Mouse (Mus musculus) embryonic facial prominence, embryonic 14.5 days (tissue): ENCODE measurements around the gene Higd1c. TPM values are rescaled to one million over a fixed set of nuclear protein-coding genes. Genes with fewer than 3 reads are reported as not detected.
"Not testable (repeated sequence)": the region's sequence is repeated elsewhere in the genome, so short reads cannot be mapped to it uniquely, and the experiment has no call there.

ENCODE experiments used
- ATAC-seq: fragments of 200-750 bp; cut with Nextera tagmentation; 2 replicates; pipeline ENCODE4 v1.8.0; 2017; ENCODE audit warnings: low read depth, moderate number of reproducible peaks, moderate TSS enrichment
- DNase-seq: peaks from one replicate; pipeline ENCODE4 v3.0.0-alpha.2; 2015; ENCODE audit warnings: low spot score
- H3K27ac ChIP-seq: fragments of 300-500 bp; sonication (generic); replicated peaks from 2 replicates; pipeline ENCODE4 v1.5.1; 2014; ENCODE audit warnings: low read depth, mild to moderate bottlenecking, low read length, moderate library complexity
- H3K27me3 ChIP-seq: fragments of 300-500 bp; sonication (generic); replicated peaks from 2 replicates; pipeline ENCODE4 v1.6.1; 2014; ENCODE audit warnings: low read length; ENCODE audit not compliant: control insufficient read depth, insufficient read depth
- H3K36me3 ChIP-seq: fragments of 300-500 bp; sonication (generic); 2 replicates; pipeline ENCODE4 v1.6.1; 2014; ENCODE audit warnings: low read length, mixed read lengths; ENCODE audit not compliant: control insufficient read depth, insufficient read depth
- H3K4me1 ChIP-seq: fragments of 300-500 bp; sonication (generic); 2 replicates; pipeline ENCODE4 v1.6.1; 2014; ENCODE audit warnings: antibody characterized with exemption, low read length; ENCODE audit not compliant: control insufficient read depth, insufficient read depth
- H3K4me2 ChIP-seq: fragments of 300-500 bp; sonication (generic); 2 replicates; pipeline ENCODE4 v1.6.1; 2014; ENCODE audit warnings: low read depth, mild to moderate bottlenecking, low read length, moderate library complexity, mixed read lengths
- H3K4me3 ChIP-seq: fragments of 300-500 bp; sonication (generic); 2 replicates; pipeline ENCODE4 v1.5.1; 2014; ENCODE audit warnings: low read depth, mild to moderate bottlenecking, low read length
- H3K9ac ChIP-seq: fragments of 300-500 bp; sonication (generic); 2 replicates; pipeline ENCODE4 v1.6.1; 2014; ENCODE audit warnings: low read depth, mild to moderate bottlenecking, low read length, moderate library complexity, mixed read lengths
- H3K9me3 ChIP-seq: fragments of 300-500 bp; sonication (generic); 2 replicates; pipeline ENCODE4 v1.6.1; 2016; ENCODE audit warnings: low read length; ENCODE audit not compliant: control insufficient read depth
- WGBS: fragments of 180-500 bp; shearing (Covaris S2); extraction: QIAGEN DNeasy Blood & Tissue Kit; methylation state at CpG from one replicate; pipeline ENCODE4 v1.1.7; 2014; 5-methylcytosine and 5-hydroxymethylcytosine counted together
- polyA plus RNA-seq: library from polyadenylated mRNA; unstranded; fragments of >200 nt; fragmentation: Nextera tagmentation; extraction: Ambion mirVana; gene quantifications from 2 replicates; pipeline ENCODE4 v1.2.1, GENCODE M21; 2014

The Higd1c gene
- polyA plus RNA-seq, 1 experiment from 2014 or later, result not detected

DNA sequence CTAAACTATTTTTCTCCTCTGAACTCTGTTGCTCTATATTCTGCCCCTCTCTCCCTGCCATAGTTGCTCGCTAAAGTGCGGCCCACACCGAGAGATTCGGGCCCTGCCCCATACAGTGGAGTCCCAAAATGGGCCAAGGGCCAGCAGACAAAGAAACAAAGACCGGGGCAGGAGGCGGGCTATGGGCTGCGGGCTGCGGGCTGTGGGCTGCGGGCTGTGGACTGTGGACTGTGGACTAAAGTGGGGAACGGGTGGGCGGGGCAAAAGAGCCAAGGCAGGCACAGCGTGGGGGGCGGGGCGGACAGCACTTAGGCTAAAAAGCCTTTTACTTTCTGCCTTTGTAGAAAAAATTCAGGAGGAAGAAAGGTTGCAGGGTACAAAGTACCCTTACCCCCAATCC, 17.6 kb upstream of the Higd1c start:
- Histone ChIP-seq H3K27me3 (no peaks in the 10 kb centered on the region), H3K36me3 (no peaks in the 10 kb centered on the region), H3K27ac (peak overlapping the region; percentile 50; the same call in 1 of the 2 replicates), H3K4me3 (no peak overlapping the region), H3K9ac (no peak overlapping the region), H3K4me1 (no peaks in the 10 kb centered on the region), H3K4me2 (no peak overlapping the region), H3K9me3 (no peaks in the 10 kb centered on the region)
- WGBS, result 69% methylated on average over 14 of the region's 14 CpGs
- DNase-seq, result peak; percentile 22
- ATAC-seq, result peak; percentile 55; the same call in 1 of the 2 replicates

DNA sequence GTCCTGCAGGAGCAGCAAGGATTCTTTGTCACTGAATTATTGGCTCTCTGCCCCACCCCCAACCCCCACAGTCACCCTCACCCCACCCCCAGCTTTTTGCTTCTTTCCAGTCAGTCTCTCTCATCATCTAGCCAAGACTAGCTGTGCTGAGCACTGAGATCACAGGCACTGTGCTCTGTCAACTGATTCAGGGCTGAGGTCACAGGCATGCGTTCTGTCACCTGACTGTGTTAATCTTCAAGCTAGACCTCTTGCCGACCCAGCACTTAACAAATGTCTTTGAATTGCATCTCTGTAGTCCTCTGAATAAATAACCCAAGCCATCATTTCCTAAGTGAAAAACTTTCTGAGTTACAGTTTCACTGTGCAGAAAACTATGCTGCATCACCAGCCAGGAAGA, 14.8 kb upstream of the Higd1c start:
- no peak overlapping the region for H3K9ac ChIP-seq
- H3K27me3 ChIP-seq, result no peaks in the 10 kb centered on the region
- H3K27ac ChIP-seq, result no peak overlapping the region
- no peak for DNase-seq
- no peak overlapping the region for H3K4me2 ChIP-seq
- no peaks in the 10 kb centered on the region for H3K9me3 ChIP-seq
- no peak for ATAC-seq
- H3K4me3 ChIP-seq, result no peak overlapping the region
- WGBS, result 41% methylated on average over 2 of the region's 2 CpGs
- no peaks in the 10 kb centered on the region for H3K4me1 ChIP-seq
- no peaks in the 10 kb centered on the region for H3K36me3 ChIP-seq

DNA sequence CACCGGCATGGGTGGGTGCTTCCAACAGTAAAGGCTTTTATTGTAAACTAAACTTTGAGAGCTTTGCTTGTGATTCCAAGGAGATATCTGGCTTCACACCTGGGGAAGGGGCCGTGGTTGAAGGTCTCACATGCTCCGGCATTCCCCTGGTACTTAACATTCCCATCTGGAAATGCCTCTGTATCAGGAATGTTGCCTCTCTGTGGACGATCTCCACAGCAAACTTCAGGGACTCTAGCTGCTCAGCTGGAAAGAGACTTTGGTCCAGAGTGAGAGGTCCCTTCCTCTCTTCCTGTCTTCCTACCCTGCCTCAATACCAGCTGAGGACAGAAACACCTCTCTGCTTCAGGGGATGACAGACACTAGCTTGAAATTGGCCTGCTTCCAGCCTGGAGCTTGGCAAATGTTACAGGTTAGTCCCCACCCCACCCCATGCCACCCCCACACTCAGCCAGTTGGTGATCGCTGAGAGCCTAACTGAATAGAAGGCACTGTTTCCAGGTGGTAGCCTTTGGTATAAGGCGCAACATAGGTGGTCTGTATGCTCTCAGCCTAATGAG, 12.8 kb upstream of the Higd1c start:
- Histone ChIP-seq H3K4me1 (no peaks in the 10 kb centered on the region), H3K4me3 (no peak overlapping the region), H3K4me2 (no peak overlapping the region), H3K36me3 (no peaks in the 10 kb centered on the region), H3K9ac (no peak overlapping the region), H3K27me3 (no peaks in the 10 kb centered on the region), H3K27ac (no peak overlapping the region), H3K9me3 (no peaks in the 10 kb centered on the region)
- 50% methylated on average over 6 of the region's 6 CpGs for WGBS
- no peak for ATAC-seq
- no peak for DNase-seq

DNA sequence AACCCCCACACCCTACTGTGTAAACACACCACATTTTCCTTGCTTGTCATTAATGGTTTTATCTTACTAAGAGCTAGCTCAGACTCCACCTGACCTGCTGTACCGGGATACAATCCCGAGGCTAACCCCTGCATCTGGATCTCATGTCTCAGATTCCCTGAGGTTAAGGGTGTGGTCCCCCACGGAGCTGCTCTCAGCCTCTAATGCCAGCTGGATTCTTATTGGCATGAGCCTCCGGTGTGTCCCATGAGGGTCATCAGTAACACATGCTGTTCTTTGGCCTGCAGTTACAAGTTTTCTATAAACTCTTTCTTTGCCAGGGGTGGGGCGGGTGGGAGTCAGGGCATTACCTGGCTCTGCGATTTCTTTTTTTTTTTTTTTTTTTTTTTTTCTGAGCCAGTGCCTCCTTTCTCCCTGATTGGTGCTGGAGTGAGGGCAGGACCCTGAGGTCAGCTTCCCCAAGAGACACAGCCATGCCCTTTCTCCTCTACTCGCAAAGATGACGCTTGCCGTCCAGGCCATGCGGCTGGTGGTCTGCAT, 11.6 kb upstream of the Higd1c start, which contains the start of the genes Methig1 and Mettl7a2:
Methig1 (plus strand) TSS at position 439 of the 540 bp plus-strand sequence.
Mettl7a2 (plus strand) TSS at position 490 of the 540 bp plus-strand sequence.
- H3K36me3 ChIP-seq, result no peaks in the 10 kb centered on the region
- 56% methylated on average over 10 of the region's 10 CpGs for WGBS

DNA sequence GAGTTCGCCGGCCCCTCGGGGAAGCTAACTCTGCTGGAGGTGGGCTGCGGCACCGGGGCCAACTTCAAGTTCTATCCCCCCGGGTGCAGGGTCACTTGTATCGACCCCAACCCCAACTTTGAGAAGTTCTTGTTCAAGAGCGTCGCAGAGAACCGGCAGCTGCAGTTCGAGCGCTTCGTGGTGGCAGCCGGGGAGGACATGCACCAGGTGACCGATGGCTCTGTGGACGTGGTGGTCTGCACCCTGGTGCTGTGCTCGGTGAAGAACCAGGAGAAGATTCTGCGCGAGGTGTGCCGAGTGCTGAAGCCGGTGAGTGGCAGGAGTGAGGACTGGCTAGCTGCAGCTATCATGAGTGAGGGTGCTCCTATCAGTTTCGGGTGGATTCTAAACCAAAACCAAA, 10.9 kb upstream of the Higd1c start:
- not testable (repeated sequence) for ATAC-seq, H3K27me3 ChIP-seq, H3K4me3 ChIP-seq, H3K9ac ChIP-seq, H3K27ac ChIP-seq, DNase-seq, H3K9me3 ChIP-seq, H3K4me1 ChIP-seq, H3K4me2 ChIP-seq, H3K36me3 ChIP-seq
- 94% methylated on average over 6 of the region's 22 CpGs for WGBS

More for the DNA sequence above, 11.6 kb upstream of the Higd1c start, which contains the start of the genes Methig1 and Mettl7a2:
- H3K27ac ChIP-seq, result no peak within 1 kb of the TSS
- H3K4me1 ChIP-seq, result no peaks in the 10 kb centered on the region
- H3K4me3 ChIP-seq, result no peak within 1 kb of the TSS
- no peak for DNase-seq
- no peak within 1 kb of the TSS for H3K9ac ChIP-seq
- no peak within 1 kb of the TSS for H3K4me2 ChIP-seq
- H3K27me3 ChIP-seq, result no peaks in the 10 kb centered on the region
- no peaks in the 10 kb centered on the region for H3K9me3 ChIP-seq
- no peak for ATAC-seq

DNA sequence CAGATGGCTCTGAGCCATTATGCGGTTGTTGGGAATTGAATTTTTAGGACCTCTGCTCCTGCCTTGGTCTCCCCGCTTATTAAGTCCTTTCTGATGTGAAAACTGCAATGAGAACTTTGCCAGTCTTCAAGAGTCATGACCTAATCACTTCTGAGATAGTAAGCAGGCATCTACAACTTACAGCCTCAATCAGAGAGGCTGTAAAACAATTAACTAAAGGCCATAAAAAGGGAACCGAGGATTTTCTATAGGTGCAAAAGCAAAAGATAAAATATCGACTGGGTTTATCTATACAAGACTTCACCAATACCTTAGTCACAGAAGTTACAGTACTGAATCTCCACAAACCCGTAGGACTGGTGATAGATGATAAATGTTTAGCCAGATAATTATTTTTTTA, 8.5 kb upstream of the Higd1c start:
- 83% methylated on average over 5 of the region's 5 CpGs for WGBS
- Histone ChIP-seq H3K9me3 (no peaks in the 10 kb centered on the region), H3K4me1 (no peaks in the 10 kb centered on the region), H3K4me2 (no peak overlapping the region), H3K4me3 (no peak overlapping the region), H3K27me3 (no peaks in the 10 kb centered on the region), H3K36me3 (no peaks in the 10 kb centered on the region), H3K27ac (no peak overlapping the region), H3K9ac (no peak overlapping the region)
- DNase-seq, result no peak
- ATAC-seq, result no peak

DNA sequence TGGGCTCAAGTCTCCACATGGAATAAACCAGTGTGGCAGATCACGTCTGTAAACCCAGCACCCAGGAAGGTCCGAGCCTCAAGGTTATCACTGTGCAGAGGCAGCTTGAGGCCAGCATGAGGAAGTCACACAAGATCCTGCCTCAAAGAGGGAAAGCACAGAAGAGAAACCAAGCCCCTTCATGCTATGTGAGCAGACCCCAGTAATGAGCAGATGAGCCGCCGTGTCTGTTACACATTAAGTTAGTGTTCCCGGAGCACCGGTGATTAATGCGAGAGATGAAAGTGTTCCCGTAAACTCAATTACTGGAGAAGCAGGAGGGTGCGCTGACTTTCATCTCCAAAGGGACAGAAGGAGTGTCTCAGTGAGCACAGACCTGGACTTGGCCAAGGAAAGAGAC, 1.6 kb downstream of the Higd1c start:
- H3K4me3 ChIP-seq, H3K36me3 ChIP-seq, ATAC-seq, DNase-seq, H3K27me3 ChIP-seq, H3K27ac ChIP-seq, H3K9me3 ChIP-seq, H3K4me1 ChIP-seq, H3K4me2 ChIP-seq, H3K9ac ChIP-seq: not testable (repeated sequence)
- 28% methylated on average over 9 of the region's 9 CpGs for WGBS

DNA sequence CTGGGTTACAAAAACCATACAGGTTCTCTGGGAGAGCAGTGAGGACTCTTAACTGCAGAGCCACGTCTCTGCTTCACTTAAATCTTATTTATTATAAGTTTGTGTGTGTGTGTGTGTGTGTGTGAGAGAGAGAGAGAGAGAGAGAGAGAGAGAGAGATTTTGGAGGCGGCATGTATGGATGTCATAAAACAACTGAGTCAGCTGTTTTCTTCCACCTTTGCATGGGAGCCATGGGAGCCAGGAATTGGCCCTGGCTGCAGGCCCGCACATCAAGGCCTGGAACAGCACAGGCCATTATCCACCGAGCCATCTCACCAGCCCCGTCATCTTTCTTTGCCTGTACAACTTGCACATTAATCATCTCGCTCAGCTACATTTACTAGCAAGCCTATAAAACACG, 2.8 kb downstream of the Higd1c start:
- ATAC-seq, result no peak
- Histone ChIP-seq H3K9ac (no peak overlapping the region), H3K4me2 (no peak overlapping the region)

DNA sequence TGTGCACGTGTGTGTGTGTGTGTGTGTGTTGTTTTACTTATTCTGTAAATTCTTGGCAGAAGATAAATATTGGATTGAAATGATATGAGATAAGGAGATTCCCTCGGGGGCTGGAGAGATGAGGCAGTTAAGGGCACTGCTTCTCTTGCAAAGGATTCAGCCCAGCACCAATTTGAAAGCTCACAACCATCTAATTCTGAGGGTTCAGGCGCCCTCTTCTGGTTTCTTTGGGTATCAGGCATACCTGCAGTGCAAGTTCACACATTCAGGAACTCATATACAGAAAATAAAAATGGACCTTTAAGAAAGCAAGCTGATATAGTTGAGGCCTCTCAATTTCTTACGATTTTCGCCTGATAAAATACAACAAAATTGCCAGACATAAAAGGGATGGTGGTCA, 10.7 kb downstream of the Higd1c start:
- ATAC-seq, result no peak

More for the DNA sequence above, 2.8 kb downstream of the Higd1c start:
- no peak overlapping the region for H3K4me3 ChIP-seq
- H3K4me1 ChIP-seq, result no peaks in the 10 kb centered on the region
- H3K27me3 ChIP-seq, result no peaks in the 10 kb centered on the region
- H3K36me3 ChIP-seq, result no peaks in the 10 kb centered on the region
- no peak for DNase-seq
- no peak overlapping the region for H3K27ac ChIP-seq
- peaks cover 4% of the 10 kb centered on the region; the same call in 1 of the 2 replicates for H3K9me3 ChIP-seq
- 82% methylated on average over 7 of the region's 7 CpGs for WGBS

More for the DNA sequence above, 10.7 kb downstream of the Higd1c start:
- H3K4me1 ChIP-seq, result no peaks in the 10 kb centered on the region
- no peak overlapping the region for H3K4me2 ChIP-seq
- no peaks in the 10 kb centered on the region for H3K27me3 ChIP-seq
- 34% methylated on average over 5 of the region's 5 CpGs for WGBS
- no peak overlapping the region for H3K9ac ChIP-seq
- H3K9me3 ChIP-seq, result 0 out of 2 replicates have a peak, but pooled peaks cover 8% of the 10 kb centered on the region
- H3K36me3 ChIP-seq, result no peaks in the 10 kb centered on the region
- H3K4me3 ChIP-seq, result no peak overlapping the region
- H3K27ac ChIP-seq, result no peak overlapping the region
- DNase-seq, result peak; percentile 77
